Mouse (Mus musculus) forebrain, embryonic 14.5 days (tissue): ENCODE results near the gene E330009J07Rik. TPM values are rescaled to one million over a fixed set of nuclear protein-coding genes. Genes with fewer than 3 reads are reported as not detected.

Source experiments
- ATAC-seq: fragments of 200-750 bp; cut with Nextera tagmentation; 2 replicates; pipeline ENCODE4 v1.8.0; 2017; ENCODE audit warnings: mild to moderate bottlenecking, moderate library complexity
- DNase-seq: peaks from one replicate; pipeline ENCODE4 v3.0.0-alpha.2; 2015; ENCODE audit warnings: low spot score
- H3K27ac ChIP-seq: fragments of 300-500 bp; sonication (generic); 2 replicates; pipeline ENCODE4 v1.5.1; 2014; ENCODE audit warnings: low read depth, mild to moderate bottlenecking, control low read depth, low read length, moderate library complexity
- H3K27me3 ChIP-seq: fragments of 300-500 bp; sonication (generic); replicated peaks from 2 replicates; pipeline ENCODE4 v1.6.1; 2014; ENCODE audit warnings: low read length, control low read depth, mixed read lengths; ENCODE audit not compliant: control insufficient read depth, insufficient read depth
- H3K36me3 ChIP-seq: fragments of 300-500 bp; sonication (generic); 2 replicates; pipeline ENCODE4 v1.6.1; 2014; ENCODE audit warnings: low read length, control low read depth; ENCODE audit not compliant: control insufficient read depth, insufficient read depth
- H3K4me1 ChIP-seq: fragments of 300-500 bp; sonication (generic); 2 replicates; pipeline ENCODE4 v1.6.1; 2014; ENCODE audit warnings: antibody characterized with exemption, low read length, control low read depth; ENCODE audit not compliant: control insufficient read depth, insufficient read depth
- H3K4me2 ChIP-seq: fragments of 300-500 bp; sonication (generic); 2 replicates; pipeline ENCODE4 v1.6.1; 2014; ENCODE audit warnings: mild to moderate bottlenecking, control low read depth, low read length
- H3K4me3 ChIP-seq: fragments of 300-500 bp; sonication (generic); 2 replicates; pipeline ENCODE4 v1.5.1; 2014; ENCODE audit warnings: low read depth, low read length, control low read depth
- H3K9ac ChIP-seq: fragments of 300-500 bp; sonication (generic); 2 replicates; pipeline ENCODE4 v1.6.1; 2014; ENCODE audit warnings: mild to moderate bottlenecking, low read length, control low read depth, moderate library complexity
- H3K9me3 ChIP-seq: fragments of 300-500 bp; sonication (generic); replicated peaks from 2 replicates; pipeline ENCODE4 v1.6.1; 2016; ENCODE audit warnings: low read length, control low read depth, mixed read lengths; ENCODE audit not compliant: control insufficient read depth
- WGBS: fragments of 180-500 bp; shearing (Covaris S2); extraction: QIAGEN DNeasy Blood & Tissue Kit; methylation state at CpG from one replicate; pipeline ENCODE4 v1.1.7; 2014; 5-methylcytosine and 5-hydroxymethylcytosine counted together
- polyA plus RNA-seq: library from polyadenylated mRNA; unstranded; fragments of >200 nt; fragmentation: Nextera tagmentation; extraction: Ambion mirVana; gene quantifications from 2 replicates; pipeline ENCODE4 v1.2.1, GENCODE M21; 2014

E330009J07Rik gene
- polyA plus RNA-seq, 1 experiment from 2014 or later, result 38.7 TPM

DNA sequence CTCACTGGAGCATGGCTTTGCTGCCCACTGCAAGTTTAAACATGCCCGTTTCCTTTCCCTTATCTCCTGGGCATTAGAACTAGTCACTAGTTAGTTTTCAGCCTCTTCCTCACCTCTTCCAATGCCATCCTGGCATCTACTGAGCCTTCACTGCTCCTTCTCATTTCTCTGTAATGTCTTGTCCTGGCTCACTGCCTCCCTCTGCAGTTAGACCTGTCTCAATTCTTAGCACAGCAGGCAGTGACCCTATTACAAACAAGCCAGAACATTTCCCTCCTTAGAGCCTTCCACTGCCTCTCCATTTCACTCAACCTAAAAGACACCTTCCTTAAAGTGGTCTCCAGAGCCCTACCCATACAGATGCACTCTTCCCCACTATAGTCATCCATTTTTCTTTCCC, 45.0 kb downstream of the E330009J07Rik start:
- ATAC-seq (no peak), DNase-seq (no peak)
- Histone ChIP-seq H3K4me1 (no peaks in the 10 kb centered on the region), H3K36me3 (peaks cover 18% of the 10 kb centered on the region), H3K27me3 (no peaks in the 10 kb centered on the region), H3K9ac (no peak overlapping the region), H3K4me3 (no peak overlapping the region), H3K9me3 (no peaks in the 10 kb centered on the region), H3K4me2 (no peak overlapping the region), H3K27ac (no peak overlapping the region)
- 81% methylated on average over 1 of the region's 1 CpGs for WGBS

DNA sequence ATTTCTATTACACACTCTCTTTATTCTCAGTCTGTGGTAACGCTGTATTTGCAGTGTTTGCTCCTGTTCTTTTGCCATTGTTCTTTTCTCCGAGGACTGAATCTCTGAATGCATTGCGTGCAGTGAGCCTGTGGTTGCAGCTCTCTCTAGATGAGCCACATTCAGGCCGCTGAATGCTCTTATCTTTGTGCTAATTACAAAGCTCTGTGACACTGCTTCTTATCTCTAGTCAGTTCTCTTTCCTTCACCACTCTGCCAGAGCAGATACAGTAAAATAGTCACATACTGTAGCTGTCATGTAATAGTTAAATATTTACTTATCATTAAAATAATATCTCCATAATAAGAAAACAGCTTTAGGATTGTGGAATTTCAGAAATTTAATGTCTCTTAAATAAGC, 47.3 kb downstream of the E330009J07Rik start:
- no peaks in the 10 kb centered on the region for H3K4me1 ChIP-seq
- ATAC-seq (no peak), DNase-seq (no peak)
- whole genome bisulfite sequencing, result 73% methylated on average over 4 of the region's 4 CpGs
- H3K4me2 ChIP-seq, result no peak overlapping the region
- no peaks in the 10 kb centered on the region for H3K27me3 ChIP-seq
- no peak overlapping the region for H3K27ac ChIP-seq
- H3K4me3 ChIP-seq, result no peak overlapping the region
- no peaks in the 10 kb centered on the region for H3K9me3 ChIP-seq
- peaks cover 15% of the 10 kb centered on the region for H3K36me3 ChIP-seq
- H3K9ac ChIP-seq, result no peak overlapping the region

DNA sequence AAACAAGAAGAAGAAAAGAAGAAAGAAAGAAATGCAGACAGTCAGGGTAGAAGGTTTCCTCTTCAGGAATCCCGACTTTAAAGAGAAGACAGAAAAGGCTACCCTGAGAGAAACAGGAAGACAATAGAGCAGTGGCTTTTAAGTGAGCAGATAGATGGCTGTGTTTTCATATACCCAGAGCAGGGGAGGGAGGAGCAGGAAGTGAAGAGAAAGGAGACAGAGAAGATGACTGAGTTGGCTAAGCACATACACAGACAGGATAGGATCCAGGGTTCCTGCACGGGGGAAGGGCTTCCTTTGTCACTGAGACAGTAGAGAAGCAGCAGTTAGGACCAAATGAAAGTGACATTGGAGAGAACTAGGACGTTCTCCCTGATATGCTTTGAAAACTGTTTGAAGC, 50.3 kb downstream of the E330009J07Rik start:
- Histone ChIP-seq H3K9me3 (no peaks in the 10 kb centered on the region), H3K4me3 (no peak overlapping the region), H3K4me2 (no peak overlapping the region), H3K27me3 (no peaks in the 10 kb centered on the region), H3K4me1 (no peaks in the 10 kb centered on the region), H3K36me3 (peaks cover 29% of the 10 kb centered on the region), H3K9ac (no peak overlapping the region), H3K27ac (no peak overlapping the region)
- ATAC-seq (no peak), DNase-seq (no peak)
- 72% methylated on average over 3 of the region's 3 CpGs for WGBS

DNA sequence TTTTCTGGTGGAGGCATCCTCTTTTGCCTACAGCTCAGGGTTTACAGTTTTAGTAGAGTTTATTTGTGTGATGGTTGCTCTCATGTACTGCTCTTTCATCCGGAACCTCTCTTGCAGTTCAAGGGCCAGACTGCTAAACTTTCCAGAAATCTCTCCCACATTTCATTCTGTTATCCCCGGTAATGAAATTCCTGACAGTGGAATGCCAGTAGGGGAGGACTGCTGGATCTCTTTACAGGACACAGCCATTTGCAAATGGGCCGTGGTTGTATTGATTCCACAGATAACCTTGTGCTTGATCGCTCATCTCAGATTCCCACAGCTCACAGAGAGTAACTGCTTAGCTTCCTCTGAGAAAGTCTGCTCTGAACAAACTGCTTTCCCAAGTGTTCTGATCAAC, 54.0 kb downstream of the E330009J07Rik start:
- WGBS, result 93% methylated on average over 4 of the region's 4 CpGs
- H3K9me3 ChIP-seq, result no peaks in the 10 kb centered on the region
- no peak overlapping the region for H3K4me2 ChIP-seq
- peaks cover 19% of the 10 kb centered on the region for H3K36me3 ChIP-seq
- H3K27me3 ChIP-seq, result no peaks in the 10 kb centered on the region
- no peaks in the 10 kb centered on the region for H3K4me1 ChIP-seq
- no peak overlapping the region for H3K4me3 ChIP-seq
- no peak overlapping the region for H3K9ac ChIP-seq
- H3K27ac ChIP-seq, result no peak overlapping the region
- DNase-seq, result no peak
- ATAC-seq, result no peak

DNA sequence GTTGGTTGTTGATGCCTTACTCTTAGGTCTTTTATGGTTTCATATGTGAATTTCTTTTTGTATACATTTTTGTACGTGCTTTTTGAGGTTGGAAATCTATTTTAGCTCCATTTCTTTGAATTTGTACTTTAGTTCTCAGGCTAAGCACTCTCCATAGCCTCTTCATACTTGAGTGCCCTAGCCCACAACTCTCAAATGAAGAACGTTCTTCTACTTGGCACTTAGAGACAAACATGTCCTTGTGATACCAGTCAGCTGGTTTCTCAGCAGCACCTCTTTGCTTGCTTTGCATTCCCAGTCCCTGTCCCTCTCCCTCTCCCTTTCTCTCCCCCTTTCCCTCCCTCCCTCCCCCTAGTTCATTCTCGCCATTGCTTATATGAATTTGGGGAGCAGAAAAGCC, 55.8 kb downstream of the E330009J07Rik start:
- H3K4me2 ChIP-seq, result no peak overlapping the region
- no peaks in the 10 kb centered on the region for H3K9me3 ChIP-seq
- no peaks in the 10 kb centered on the region for H3K27me3 ChIP-seq
- no peak overlapping the region for H3K27ac ChIP-seq
- no peak overlapping the region for H3K4me3 ChIP-seq
- H3K4me1 ChIP-seq, result no peaks in the 10 kb centered on the region
- no peak for ATAC-seq
- no peak overlapping the region for H3K9ac ChIP-seq
- DNase-seq, result no peak
- peaks cover 16% of the 10 kb centered on the region; the same call in 1 of the 2 replicates for H3K36me3 ChIP-seq
- WGBS, result 87% methylated on average over 3 of the region's 3 CpGs

DNA sequence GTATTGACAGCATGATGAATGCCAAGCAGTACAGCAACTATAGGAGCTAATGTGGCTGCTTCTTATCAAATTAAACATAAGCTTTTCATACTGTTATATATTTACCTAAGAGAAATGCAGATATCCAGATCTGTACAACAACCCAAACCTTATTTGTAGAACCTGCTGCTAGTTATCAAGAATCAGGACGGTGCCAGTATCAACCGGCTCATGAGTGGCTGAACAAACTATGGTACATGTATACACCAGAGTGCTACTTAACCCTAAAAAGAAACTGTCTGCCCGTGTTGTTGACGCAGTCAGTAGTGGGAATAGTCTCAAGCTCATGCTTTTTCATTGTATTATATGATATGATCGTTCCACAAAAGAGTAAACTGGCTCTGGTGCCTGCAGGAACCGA, 64.9 kb downstream of the E330009J07Rik start:
- no peaks in the 10 kb centered on the region for H3K9me3 ChIP-seq
- 95% methylated on average over 6 of the region's 6 CpGs for WGBS
- DNase-seq, result no peak

DNA sequence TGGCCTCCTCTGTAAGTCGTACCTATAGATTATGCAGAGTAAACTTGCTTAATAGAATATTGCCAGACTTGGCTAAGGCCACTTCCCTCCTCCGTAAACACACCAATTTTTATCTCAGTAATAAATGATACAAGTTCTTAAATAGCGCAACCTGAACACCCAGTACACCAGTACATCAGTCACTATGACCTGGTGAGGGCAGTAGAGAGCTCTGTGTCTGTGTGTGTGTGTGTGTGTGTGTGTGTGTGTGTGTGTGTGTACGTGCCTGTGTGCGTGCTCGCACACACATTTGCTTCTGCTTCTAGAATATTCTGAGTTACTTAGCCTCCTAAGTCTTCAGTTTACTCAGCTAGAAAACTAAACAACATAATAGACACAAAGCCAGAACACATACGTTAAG, 82.6 kb downstream of the E330009J07Rik start:
- 91% methylated on average over 7 of the region's 7 CpGs for WGBS
- no peak for DNase-seq
- Histone ChIP-seq H3K4me2 (no peak overlapping the region), H3K4me1 (no peaks in the 10 kb centered on the region), H3K36me3 (0 out of 2 replicates have a peak, but pooled peaks cover 24% of the 10 kb centered on the region), H3K27me3 (no peaks in the 10 kb centered on the region), H3K27ac (no peak overlapping the region), H3K9me3 (no peaks in the 10 kb centered on the region), H3K4me3 (no peak overlapping the region), H3K9ac (no peak overlapping the region)
- ATAC-seq, result no peak

More for the DNA sequence above, 64.9 kb downstream of the E330009J07Rik start:
- Histone ChIP-seq H3K27ac (no peak overlapping the region), H3K9ac (no peak overlapping the region), H3K4me2 (no peak overlapping the region), H3K36me3 (peaks cover 10% of the 10 kb centered on the region; the same call in 1 of the 2 replicates), H3K4me3 (no peak overlapping the region), H3K27me3 (no peaks in the 10 kb centered on the region), H3K4me1 (no peaks in the 10 kb centered on the region)
- ATAC-seq, result no peak

Other genes starting within 250 kb of the E330009J07Rik start
- gene Agk, start 111.0 kb downstream of the E330009J07Rik start, polyA plus RNA-seq, result 49.5 and 56.7 TPM in 2 replicates
- gene Wee2, start 3.0 kb upstream of the E330009J07Rik start, polyA plus RNA-seq, result 0.07 and 0.23 TPM in 2 replicates
- gene Ssbp1, start 35.2 kb upstream of the E330009J07Rik start, polyA plus RNA-seq, result 116 and 140 TPM in 2 replicates
- gene Tas2r137, start 55.1 kb upstream of the E330009J07Rik start, polyA plus RNA-seq, result not detected in 2 replicates
- gene Tas2r108, start 57.4 kb upstream of the E330009J07Rik start, polyA plus RNA-seq, result not detected in 2 replicates
- gene Prss37, start 83.4 kb upstream of the E330009J07Rik start, polyA plus RNA-seq, result not detected in 2 replicates
- gene Olfr461, start 118.9 kb upstream of the E330009J07Rik start, polyA plus RNA-seq, result not detected in 2 replicates
- 0.12 TPM in 1 of 2 replicates, not detected in the other for gene Olfr460, start 133.4 kb upstream of the E330009J07Rik start, polyA plus RNA-seq
- 0.66 and 0.84 TPM in 2 replicates for gene Clec5a, start 149.7 kb upstream of the E330009J07Rik start, polyA plus RNA-seq
- gene Tas2r138, start 177.2 kb upstream of the E330009J07Rik start, polyA plus RNA-seq, result not detected in 2 replicates
- 0.17 TPM in 1 of 2 replicates, not detected in the other for gene Mgam, start 192.7 kb upstream of the E330009J07Rik start, polyA plus RNA-seq